11 mouse cellular contexts compared by ENCODE assay signal in the genomic region with DNA sequence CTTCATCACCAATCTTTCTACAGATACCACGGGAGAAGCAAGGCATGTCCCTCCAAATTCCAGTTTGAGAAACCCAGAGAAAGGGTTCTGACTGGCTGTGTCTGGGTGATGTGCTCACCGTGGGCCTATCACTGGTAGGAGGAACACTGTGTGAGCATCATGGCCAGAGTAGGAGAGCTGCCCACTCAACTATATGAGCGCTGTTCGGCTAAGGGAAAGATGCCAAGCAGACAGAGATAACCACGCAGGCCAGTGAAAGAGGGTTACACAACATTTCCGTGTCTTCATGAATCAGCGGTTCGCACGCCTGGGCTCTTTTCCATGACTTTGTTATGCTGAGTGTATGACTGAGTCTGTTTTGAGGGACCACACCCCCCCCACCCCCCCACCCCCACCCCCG.
DNase-seq lines count a peak whose midpoint lies in the region; ATAC-seq and TF ChIP-seq lines count a peak whose summit lies in the region.
"Had no signal": no experiment of that assay in that cellular context is flagged by ENCODE, and none has a peak within 500 bp of the region (broad histone marks: within the 10 kb centered on the region; RNA-seq: fewer than 3 reads in every experiment).

No protein-coding gene starts in this region.

- no peak for TF ChIP-seq RAD21 in CH12.LX (IDR thresholded peaks at IDR 0.05; ENCODE audit: low read depth, low read length)

- H3K4me2 ChIP-seq in CH12.LX (ENCODE audit: insufficient read depth, low read depth, poor library complexity, severe bottlenecking), result no peak overlapping the region
- no peak overlapping the region for H3K4me2 ChIP-seq in heart, embryonic 15.5 days
- no peak overlapping the region for H3K4me2 ChIP-seq in lung, embryonic 14.5 days
- no peak overlapping the region for H3K4me2 ChIP-seq in midbrain, embryonic 15.5 days

- H3K9ac ChIP-seq in CH12.LX (ENCODE audit: insufficient read depth, low read depth), result no peak overlapping the region
- no peak overlapping the region for H3K9ac ChIP-seq in heart, embryonic 15.5 days
- H3K9ac ChIP-seq in lung, embryonic 14.5 days, result no peak overlapping the region
- no peak overlapping the region for H3K9ac ChIP-seq in midbrain, embryonic 15.5 days
- H3K9ac ChIP-seq: liver, embryonic 14.5 days had no signal

- H3K27ac ChIP-seq in gastrocnemius, adult 2 months, result no peak overlapping the region
- H3K27ac ChIP-seq in CH12.LX (ENCODE audit: insufficient read depth, low read depth), result no peak overlapping the region
- no peak overlapping the region for H3K27ac ChIP-seq in heart, embryonic 15.5 days
- H3K27ac ChIP-seq in lung, embryonic 14.5 days (ENCODE audit: low read depth), result no peak overlapping the region
- no peak overlapping the region for H3K27ac ChIP-seq in midbrain, embryonic 15.5 days
- H3K27ac ChIP-seq: liver, embryonic 14.5 days had no signal

- no peaks in the 10 kb centered on the region for H3K79me2 ChIP-seq in CH12.LX (replicated peaks; ENCODE audit: control insufficient read depth, extremely low read depth, insufficient read depth, poor library complexity, severe bottlenecking)

- no peaks in the 10 kb centered on the region for H3K9me3 ChIP-seq in CH12.LX (replicated peaks; ENCODE audit: low read length)
- H3K9me3 ChIP-seq in heart, embryonic 15.5 days (replicated peaks), result no peaks in the 10 kb centered on the region
- no peaks in the 10 kb centered on the region for H3K9me3 ChIP-seq in lung, embryonic 14.5 days (ENCODE audit: low read depth, low read length)
- no peaks in the 10 kb centered on the region for H3K9me3 ChIP-seq in midbrain, embryonic 15.5 days

- peak; percentile 58; the same call in 1 of the 2 replicates for ATAC-seq in heart, embryonic 15.5 days (replicated peaks; ENCODE audit: insufficient number of reproducible peaks, insufficient read depth, low FRiP score, low read depth)
- ATAC-seq in lung, embryonic 14.5 days (ENCODE audit: insufficient read depth), result peak; percentile 39; the same call in 1 of the 2 replicates
- ATAC-seq in midbrain, embryonic 15.5 days (replicated peaks), result no peak
- no peak for ATAC-seq in erythroid progenitor cell, adult 5-6 weeks (replicated peaks; ENCODE audit: low FRiP score, poor library complexity, severe bottlenecking)
- ATAC-seq: CD4-positive, CD25-positive, alpha-beta regulatory T cell, adult 4 months; forebrain, embryonic 16.5 days had no signal

- no peak for TF ChIP-seq EP300 in CH12.LX (IDR thresholded peaks at IDR 0.05; ENCODE audit: low read length)

- intact Hi-C loops in gastrocnemius, adult 2 months (cut with DNase I), result no loop called here

- TF ChIP-seq CTCF in gastrocnemius, adult 2 months (IDR thresholded peaks at IDR 0.05), result no peak
- no peak for TF ChIP-seq CTCF in CH12.LX (conservative IDR thresholded peaks at IDR 0.05 in 1 of 2, IDR thresholded peaks at IDR 0.05 in 1 of 2; ENCODE audit: low read depth in 2 of 2, low read length in 2 of 2)
- no peak for TF ChIP-seq CTCF in lung, embryonic 14.5 days (IDR thresholded peaks at IDR 0.05; ENCODE audit: low read depth)

- dilution Hi-C loops in CH12.LX (cut with MboI; ENCODE audit: extremely low pct_ligation_motif_present, extremely low pct_unique_long_range_greater_than_20kb, low sequenced_read_pairs), result no loop called here

- TF ChIP-seq POLR2A in CH12.LX (IDR thresholded peaks at IDR 0.05; ENCODE audit: low read depth, low read length), result no peak

- H3K4me1 ChIP-seq in CH12.LX (ENCODE audit: control insufficient read depth in 1 of 2, insufficient read depth in 2 of 2), result peaks cover 0 to 11% of the 10 kb centered on the region in 2 experiments; a peak in 1 of 4 replicates
- H3K4me1 ChIP-seq in heart, embryonic 15.5 days (replicated peaks), result 0 out of 2 replicates have a peak, but pooled peaks cover 3% of the 10 kb centered on the region
- no peaks in the 10 kb centered on the region; the same call in 1 of the 2 replicates for H3K4me1 ChIP-seq in lung, embryonic 14.5 days (ENCODE audit: insufficient read depth)
- no peaks in the 10 kb centered on the region for H3K4me1 ChIP-seq in midbrain, embryonic 15.5 days

- no peaks in the 10 kb centered on the region for H3K27me3 ChIP-seq in CH12.LX (replicated peaks)
- H3K27me3 ChIP-seq in heart, embryonic 15.5 days, result no peaks in the 10 kb centered on the region
- H3K27me3 ChIP-seq in lung, embryonic 14.5 days (ENCODE audit: insufficient read depth, low read length), result no peaks in the 10 kb centered on the region
- H3K27me3 ChIP-seq in midbrain, embryonic 15.5 days (replicated peaks), result no peaks in the 10 kb centered on the region

- in situ Hi-C loops in CH12.LX (cut with MboI; ENCODE audit: low pct_ligation_motif_present, low pct_unique_long_range_greater_than_20kb, low sequenced_read_pairs), result no loop called here

- no peak overlapping the region for H3K4me3 ChIP-seq in gastrocnemius, adult 2 months
- H3K4me3 ChIP-seq in CH12.LX (replicated peaks in 1 of 3; ENCODE audit: low read depth in 2 of 3, low read length in 2 of 3, poor library complexity in 1 of 3), result no peak overlapping the region
- H3K4me3 ChIP-seq in heart, embryonic 15.5 days, result no peak overlapping the region
- H3K4me3 ChIP-seq in lung, embryonic 14.5 days (ENCODE audit: low read depth, low read length), result no peak overlapping the region
- H3K4me3 ChIP-seq in midbrain, embryonic 15.5 days, result no peak overlapping the region

- H3K36me3 ChIP-seq in CH12.LX (replicated peaks in 1 of 2; ENCODE audit: control insufficient read depth in 1 of 2, insufficient read depth in 1 of 2, low read length in 1 of 2), result no peaks in the 10 kb centered on the region
- no peaks in the 10 kb centered on the region for H3K36me3 ChIP-seq in heart, embryonic 15.5 days
- H3K36me3 ChIP-seq in lung, embryonic 14.5 days (ENCODE audit: insufficient read depth), result no peaks in the 10 kb centered on the region
- no peaks in the 10 kb centered on the region for H3K36me3 ChIP-seq in midbrain, embryonic 15.5 days (replicated peaks)

- peak; percentile 34 for DNase-seq in gastrocnemius, adult 2 months
- no peak for DNase-seq in gastrocnemius, postnatal 4 days (ENCODE audit: low spot score in 2 of 2)
- peak; percentile 4 for DNase-seq in CH12.LX (ENCODE audit: extremely low read depth)
- peak; percentile 75 for DNase-seq in lung, embryonic 14.5 days
- no peak for DNase-seq in spleen, adult 18-20 months

- WGBS in heart, embryonic 15.5 days, result 54% methylated on average over 10 of the region's 10 CpGs
- WGBS in lung, embryonic 14.5 days, result 74% methylated on average over 9 of the region's 10 CpGs
- WGBS in midbrain, embryonic 15.5 days, result 91% methylated on average over 10 of the region's 10 CpGs

TF ChIP-seq in CH12.LX, 34 proteins besides CTCF, POLR2A, EP300 and RAD21:
- no peak for TF ChIP-seq POLR2AphosphoS2 (IDR thresholded peaks at IDR 0.05; ENCODE audit: low read depth, low read length)
- TF ChIP-seq GABPA (IDR thresholded peaks at IDR 0.05; ENCODE audit: insufficient replicate concordance, low read depth, low read length), result no peak
- TF ChIP-seq MXI1 (IDR thresholded peaks at IDR 0.05; ENCODE audit: low read depth, low read length), result no peak
- TF ChIP-seq IRF4 (IDR thresholded peaks at IDR 0.05; ENCODE audit: low read depth, low read length), result no peak
- TF ChIP-seq BHLHE40 (IDR thresholded peaks at IDR 0.05; ENCODE audit: low read depth, low read length), result no peak
- TF ChIP-seq MAFK (IDR thresholded peaks at IDR 0.05; ENCODE audit: insufficient replicate concordance, low read length), result no peak
- TF ChIP-seq TCF12 (IDR thresholded peaks at IDR 0.05; ENCODE audit: low read depth, low read length), result no peak
- no peak for TF ChIP-seq ZMIZ1 (IDR thresholded peaks at IDR 0.05; ENCODE audit: low read depth, low read length)
- no peak for TF ChIP-seq MAX (IDR thresholded peaks at IDR 0.05; ENCODE audit: low read length)
- TF ChIP-seq MYC (IDR thresholded peaks at IDR 0.05; ENCODE audit: low read depth, low read length), result no peak
- no peak for TF ChIP-seq PAX5 (IDR thresholded peaks at IDR 0.05; ENCODE audit: low read length)
- no peak for TF ChIP-seq HCFC1 (IDR thresholded peaks at IDR 0.05; ENCODE audit: low read depth, low read length)
TF ChIP-seq in CH12.LX: peak in this region for 0.

Comparison
In these comparisons a context has a peak if more than half of its experiments do, and no peak if none do; other contexts are left out.
1. DNase-seq: peak in gastrocnemius, adult 2 months (single experiment), CH12.LX (single experiment) and lung, embryonic 14.5 days (single experiment); none in gastrocnemius, postnatal 4 days (0 of 2) and spleen, adult 18-20 months (0 of 2).
2. ATAC-seq: peak in heart, embryonic 15.5 days (single experiment) and lung, embryonic 14.5 days (single experiment); none in midbrain, embryonic 15.5 days (single experiment) and erythroid progenitor cell, adult 5-6 weeks (single experiment).